Comparison of ENCODE assay signal across 12 mouse cellular contexts in the genomic region with DNA sequence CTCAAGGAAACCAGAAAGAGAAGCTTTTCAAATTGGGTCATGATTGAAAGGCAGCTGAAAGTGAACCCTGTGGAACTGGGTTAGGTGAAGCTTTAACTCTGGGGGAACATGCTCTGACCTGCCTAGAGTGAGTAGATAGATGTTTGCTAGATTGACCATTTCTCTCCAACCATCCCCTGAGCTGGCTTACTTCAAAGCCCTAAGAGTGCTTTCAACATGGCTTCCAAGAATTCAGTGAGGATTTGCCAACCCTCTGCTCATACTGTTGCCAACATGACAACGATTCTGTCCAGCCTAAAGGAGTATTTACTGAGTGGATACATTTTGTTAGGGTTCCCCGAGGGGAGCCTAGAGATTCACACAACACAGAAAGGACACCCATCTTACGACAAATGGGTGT.
"Had no signal": no experiment of that assay in that cellular context is flagged by ENCODE, and none has a peak within 500 bp of the region (broad histone marks: within the 10 kb centered on the region; RNA-seq: fewer than 3 reads in every experiment).

No protein-coding gene starts in this region.

- H3K4me3 ChIP-seq: limb, embryonic 13.5 days; liver, embryonic 15.5 days; midbrain, embryonic 15.5 days; neural tube, embryonic 12.5 days had no signal

- ATAC-seq: intestine, embryonic 16.5 days; midbrain, embryonic 15.5 days had no signal

- H3K9ac ChIP-seq: limb, embryonic 13.5 days; liver, embryonic 15.5 days; lung, embryonic 14.5 days; midbrain, embryonic 15.5 days; neural tube, embryonic 12.5 days had no signal

- H3K27me3 ChIP-seq: limb, embryonic 13.5 days; liver, embryonic 15.5 days; midbrain, embryonic 15.5 days; neural tube, embryonic 12.5 days had no signal

- DNase-seq: kidney, adult 8-10 months; kidney, postnatal 10 days; lung, embryonic 14.5 days; lung, postnatal 14 days; right cerebral cortex, postnatal 25 days; thymus, adult 18-20 months; thymus, postnatal 14 days had no signal

- H3K27ac ChIP-seq: limb, embryonic 13.5 days; liver, embryonic 15.5 days; midbrain, embryonic 15.5 days; neural tube, embryonic 12.5 days had no signal

- H3K36me3 ChIP-seq: limb, embryonic 13.5 days; liver, embryonic 15.5 days; midbrain, embryonic 15.5 days had no signal

- H3K4me2 ChIP-seq: limb, embryonic 13.5 days; liver, embryonic 15.5 days; lung, embryonic 14.5 days; midbrain, embryonic 15.5 days; neural tube, embryonic 12.5 days had no signal

- H3K9me3 ChIP-seq: limb, embryonic 13.5 days; liver, embryonic 15.5 days; midbrain, embryonic 15.5 days; neural tube, embryonic 12.5 days had no signal
